Comparison of ENCODE assay signal across 23 mouse cellular contexts in genomic region chr17:86586441-86586840, GRCm38 (mm10).
"Had no signal": no experiment of that assay in that cellular context is flagged by ENCODE, and none has a peak within 500 bp of the region (broad histone marks: within the 10 kb centered on the region; RNA-seq: fewer than 3 reads in every experiment).

No protein-coding gene starts in this region.

- H3K27ac ChIP-seq: liver, embryonic 15.5 days; lung, embryonic 15.5 days; macrophage; midbrain, embryonic 10.5 days; midbrain, embryonic 12.5 days; neural tube, embryonic 13.5 days; neural tube, embryonic 15.5 days; stomach, embryonic 15.5 days; stomach, postnatal 0 days had no signal

- DNase-seq: liver, postnatal 0 days; lung, adult 2 months; lung, postnatal 14 days; lung, postnatal 36 days; midbrain, embryonic 14.5 days; right cerebral cortex, adult 18-20 months; right cerebral cortex, postnatal 25 days; thymus, adult 2 months; thymus, postnatal 25 days; thymus, postnatal 4 days had no signal

- H3K9ac ChIP-seq: liver, embryonic 15.5 days; liver, postnatal 0 days; lung, embryonic 15.5 days; midbrain, embryonic 12.5 days; neural tube, embryonic 13.5 days; neural tube, embryonic 15.5 days; stomach, embryonic 15.5 days had no signal

- H3K9me3 ChIP-seq: liver, embryonic 15.5 days; lung, embryonic 15.5 days; megakaryocyte, embryonic 14.5 days; midbrain, embryonic 10.5 days; midbrain, embryonic 12.5 days; neural tube, embryonic 13.5 days; neural tube, embryonic 15.5 days; stomach, embryonic 15.5 days had no signal

- H3K4me2 ChIP-seq: liver, embryonic 15.5 days; lung, embryonic 15.5 days; midbrain, embryonic 12.5 days; neural tube, embryonic 13.5 days; neural tube, embryonic 15.5 days; stomach, embryonic 15.5 days had no signal

- ATAC-seq: liver, postnatal 0 days; lung, postnatal 0 days; midbrain, embryonic 16.5 days had no signal

- H3K4me3 ChIP-seq: liver, embryonic 15.5 days; lung, embryonic 15.5 days; megakaryocyte, embryonic 14.5 days; midbrain, embryonic 10.5 days; midbrain, embryonic 12.5 days; myocyte; neural tube, embryonic 13.5 days; neural tube, embryonic 15.5 days; stomach, embryonic 15.5 days had no signal

- H3K27me3 ChIP-seq: liver, embryonic 15.5 days; lung, embryonic 15.5 days; megakaryocyte, embryonic 14.5 days; midbrain, embryonic 12.5 days; neural tube, embryonic 13.5 days; neural tube, embryonic 15.5 days; stomach, embryonic 15.5 days had no signal

- H3K4me1 ChIP-seq: liver, embryonic 15.5 days; midbrain, embryonic 10.5 days; midbrain, embryonic 12.5 days; neural tube, embryonic 13.5 days; neural tube, embryonic 15.5 days; stomach, embryonic 15.5 days had no signal

- H3K36me3 ChIP-seq: liver, embryonic 15.5 days; lung, embryonic 15.5 days; midbrain, embryonic 10.5 days; midbrain, embryonic 12.5 days; neural tube, embryonic 13.5 days; neural tube, embryonic 15.5 days; stomach, embryonic 15.5 days had no signal
